Mouse (Mus musculus) hindbrain, embryonic 15.5 days (tissue): ENCODE results near the gene 1700024G13Rik. TPM values are rescaled to one million over a fixed set of nuclear protein-coding genes. Genes with fewer than 3 reads are reported as not detected.

Source experiments
- polyA plus RNA-seq: library from polyadenylated mRNA; unstranded; fragments of >200 nt; fragmentation: Nextera tagmentation; extraction: Ambion mirVana; gene quantifications from 2 replicates; pipeline ENCODE4 v1.2.1, GENCODE M21; 2015

The 1700024G13Rik gene
- polyA plus RNA-seq, 1 experiment from 2014 or later: 0.61 TPM

Other genes with a start within 250 kb of the 1700024G13Rik start
- not detected in 2 replicates for gene Msmb, start 246.4 kb downstream of the 1700024G13Rik start, polyA plus RNA-seq
- 95.6 and 103 TPM in 2 replicates for gene Ncoa4, start 228.5 kb downstream of the 1700024G13Rik start, polyA plus RNA-seq
- 225 and 227 TPM in 2 replicates for gene Timm23, start 186.5 kb downstream of the 1700024G13Rik start, polyA plus RNA-seq
- 31.0 and 34.6 TPM in 2 replicates for gene Parg, start 186.4 kb downstream of the 1700024G13Rik start, polyA plus RNA-seq
- gene Ogdhl, start 66.4 kb downstream of the 1700024G13Rik start, polyA plus RNA-seq: 22.8 and 23.7 TPM in 2 replicates
- 18.5 and 19.4 TPM in 2 replicates for gene Slc18a3, start 76.5 kb upstream of the 1700024G13Rik start, polyA plus RNA-seq
- 3.0 TPM in 2 replicates for gene Chat, start 77.6 kb upstream of the 1700024G13Rik start, polyA plus RNA-seq
- gene Ercc6, start 125.1 kb upstream of the 1700024G13Rik start, polyA plus RNA-seq: 22.9 and 27.5 TPM in 2 replicates
- gene Prrxl1, start 211.0 kb upstream of the 1700024G13Rik start, polyA plus RNA-seq: 48.5 and 54.6 TPM in 2 replicates